Mouse (Mus musculus) liver, adult 2 months (tissue): ENCODE data around the gene Myo18b. TPM values are rescaled to one million over a fixed set of nuclear protein-coding genes. Genes with fewer than 3 reads are reported as not detected.

Source experiments
- DNase-seq: peaks from one replicate; pipeline ENCODE4 v3.0.0-alpha.2; 2011; ENCODE audit warnings: low read depth, low spot score; ENCODE audit errors: extremely low read depth
- H3K27ac ChIP-seq: fragments of 200-500 bp; replicated peaks from 2 replicates; pipeline ENCODE4 v1.5.1; 2012; ENCODE audit warnings: low read depth, mild to moderate bottlenecking, control low read depth, inconsistent platforms, low read length; ENCODE audit not compliant: insufficient read depth
- H3K27me3 ChIP-seq: fragments of 200-500 bp; 2 replicates; pipeline ENCODE4 v1.6.1; 2012; ENCODE audit warnings: mild to moderate bottlenecking, moderate library complexity, low read length, inconsistent platforms; ENCODE audit not compliant: control insufficient read depth, insufficient read depth
- H3K36me3 ChIP-seq: fragments of 200-500 bp; 2 replicates; pipeline ENCODE4 v1.6.1; 2012; ENCODE audit warnings: low read length, inconsistent platforms; ENCODE audit not compliant: control insufficient read depth, insufficient read depth
- H3K4me1 ChIP-seq: fragments of 200-500 bp; 2 replicates; pipeline ENCODE4 v1.6.1; 2011; ENCODE audit warnings: low read length; ENCODE audit not compliant: control insufficient read depth, insufficient read depth
- H3K4me3 ChIP-seq: fragments of 200-500 bp; 2 replicates; pipeline ENCODE4 v1.5.1; 2011; ENCODE audit warnings: low read depth, mild to moderate bottlenecking, control low read depth, low read length, moderate library complexity; ENCODE audit not compliant: insufficient read depth
- H3K79me2 ChIP-seq: fragments of 200-500 bp; 2 replicates; pipeline ENCODE4 v1.6.1; 2012; ENCODE audit warnings: inconsistent platforms, mild to moderate bottlenecking, low read length, moderate library complexity; ENCODE audit not compliant: control insufficient read depth, insufficient read depth
- H3K9ac ChIP-seq: fragments of 200-500 bp; 2 replicates; pipeline ENCODE4 v1.6.1; 2012; ENCODE audit warnings: low read depth, mild to moderate bottlenecking, control low read depth, inconsistent platforms, low read length
- CTCF ChIP-seq: fragments of 200-500 bp; IDR thresholded peaks from 2 replicates; pipeline ENCODE4 v1.5.1; 2011; ENCODE audit warnings: low read depth, low read length, control low read depth
- POLR2A ChIP-seq: fragments of 200-500 bp; IDR thresholded peaks from 2 replicates; pipeline ENCODE4 v1.6.1; 2011; ENCODE audit warnings: low read length, control low read depth; ENCODE audit not compliant: insufficient read depth; ENCODE audit errors: extremely low read depth
- WGBS: fragments of 180-500 bp; shearing (Covaris S2); methylation state at CpG from one replicate; pipeline ENCODE4 v1.1.7; 2018; 5-methylcytosine and 5-hydroxymethylcytosine counted together
- polyA plus RNA-seq: library from polyadenylated mRNA; depleted of rRNA; stranded (reverse); fragments of >200 nt; gene quantifications from 2 replicates; pipeline ENCODE4 v1.2.3, GENCODE M21; 2012
- total RNA-seq: library from RNA; depleted of rRNA; stranded (reverse); fragments of >200 nt; gene quantifications from 2 replicates; pipeline ENCODE4 v1.2.3, GENCODE M21; 2014

Gene Myo18b
- total and polyA plus RNA-seq, 2 experiments = 0.04 to 0.28 TPM

DNA sequence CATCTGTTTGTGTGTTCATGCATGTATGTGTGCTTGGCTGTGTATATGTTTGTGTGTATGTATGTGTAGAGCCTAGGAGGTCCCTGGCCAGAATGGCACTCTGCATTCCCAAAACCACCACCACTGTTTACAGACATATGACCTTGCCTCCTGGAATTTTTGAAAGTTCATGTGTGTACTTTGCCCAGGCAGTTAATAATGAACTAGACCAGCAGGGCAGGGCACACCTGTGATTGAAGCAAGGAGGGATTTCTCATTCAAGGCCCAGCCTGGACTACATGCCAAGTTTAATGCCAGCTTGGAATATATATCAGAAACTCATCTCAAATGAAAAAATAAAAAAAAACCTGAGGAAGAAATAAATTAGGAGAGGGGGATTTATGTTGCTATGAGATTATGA is 25.8 kb upstream of the Myo18b start:
- no peaks in the 10 kb centered on the region for H3K27me3 ChIP-seq
- no peaks in the 10 kb centered on the region for H3K79me2 ChIP-seq
- H3K9ac ChIP-seq = no peak overlapping the region
- H3K4me1 ChIP-seq = peaks cover 8% of the 10 kb centered on the region
- no peak overlapping the region for H3K4me3 ChIP-seq
- no peak overlapping the region for H3K27ac ChIP-seq
- no peak for TF ChIP-seq POLR2A
- TF ChIP-seq CTCF = no peak
- DNase-seq = peak; percentile 89
- H3K36me3 ChIP-seq = no peaks in the 10 kb centered on the region

DNA sequence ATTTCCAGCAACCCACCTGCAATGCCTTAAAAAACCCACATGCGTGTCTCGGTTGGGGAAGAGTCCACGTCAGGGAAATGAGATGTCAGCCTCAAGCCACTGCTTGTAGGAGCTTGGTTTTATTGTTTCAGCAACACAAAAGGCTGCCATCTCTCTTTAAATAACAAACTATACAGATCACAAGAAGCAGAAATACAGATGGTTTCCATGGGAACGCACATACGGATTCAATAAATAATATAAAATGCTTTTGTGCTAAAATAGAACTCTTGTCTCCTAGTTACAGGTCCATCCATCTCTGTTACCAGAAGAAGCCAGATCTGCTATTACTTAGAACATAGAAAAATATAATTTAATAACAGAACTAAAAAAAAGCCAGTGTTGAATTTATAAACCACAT is 14.2 kb upstream of the Myo18b start:
- H3K27me3 ChIP-seq = no peaks in the 10 kb centered on the region
- no peaks in the 10 kb centered on the region; the same call in 1 of the 2 replicates for H3K4me1 ChIP-seq
- WGBS = 95% methylated on average over 5 of the region's 5 CpGs
- H3K79me2 ChIP-seq = no peaks in the 10 kb centered on the region
- no peak overlapping the region for H3K9ac ChIP-seq
- no peak overlapping the region for H3K27ac ChIP-seq
- DNase-seq = no peak
- TF ChIP-seq CTCF (no peak), POLR2A (no peak)
- H3K36me3 ChIP-seq = no peaks in the 10 kb centered on the region
- no peak overlapping the region for H3K4me3 ChIP-seq

DNA sequence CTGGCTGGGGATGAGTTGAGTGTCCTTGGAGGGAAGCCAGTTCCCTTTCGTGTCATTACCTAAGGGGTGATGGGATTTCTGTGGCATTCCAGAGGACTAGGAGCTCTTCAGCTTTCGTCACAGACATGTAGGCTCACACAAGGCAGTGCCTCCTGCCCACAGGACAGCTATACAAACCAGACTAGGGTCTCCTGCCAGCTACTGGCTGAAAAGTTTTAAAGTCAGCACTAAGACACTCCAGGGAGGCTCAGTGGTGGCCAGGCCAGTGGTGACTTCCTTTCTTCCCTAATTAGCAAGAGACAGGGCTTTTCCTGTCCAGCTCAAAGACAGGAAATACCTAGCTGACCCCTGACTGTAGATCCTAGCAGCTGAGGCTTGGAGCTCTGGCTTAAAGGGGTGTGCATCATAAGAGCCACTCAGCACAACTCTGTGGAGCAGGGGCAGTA is 12.0 kb upstream of the Myo18b start:
- TF ChIP-seq CTCF (no peak), POLR2A (no peak)
- WGBS = 9% methylated on average over 2 of the region's 2 CpGs

GRCm38 (mm10) chr5:112907504-112907903 is 11.3 kb upstream of the Myo18b start:
- Histone ChIP-seq H3K27me3 (no peaks in the 10 kb centered on the region), H3K4me1 (no peaks in the 10 kb centered on the region; the same call in 1 of the 2 replicates), H3K36me3 (no peaks in the 10 kb centered on the region), H3K9ac (no peak overlapping the region), H3K4me3 (no peak overlapping the region), H3K27ac (no peak overlapping the region), H3K79me2 (no peaks in the 10 kb centered on the region)
- 69% methylated on average over 6 of the region's 6 CpGs for WGBS
- no peak for TF ChIP-seq POLR2A
- TF ChIP-seq CTCF = no peak
- no peak for DNase-seq

More for the DNA sequence above, 12.0 kb upstream of the Myo18b start:
- Histone ChIP-seq H3K79me2 (no peaks in the 10 kb centered on the region), H3K27ac (no peak overlapping the region), H3K4me1 (no peaks in the 10 kb centered on the region; the same call in 1 of the 2 replicates), H3K9ac (no peak overlapping the region), H3K36me3 (no peaks in the 10 kb centered on the region), H3K4me3 (no peak overlapping the region), H3K27me3 (no peaks in the 10 kb centered on the region)
- peak; percentile 24 for DNase-seq

GRCm38 (mm10) chr5:112893462-112894060 is 2.6 kb downstream of the Myo18b start:
- 10% methylated on average over 5 of the region's 5 CpGs for WGBS
- Histone ChIP-seq H3K79me2 (no peaks in the 10 kb centered on the region), H3K27ac (no peak overlapping the region), H3K4me1 (no peaks in the 10 kb centered on the region), H3K36me3 (no peaks in the 10 kb centered on the region), H3K9ac (no peak overlapping the region), H3K4me3 (no peak overlapping the region), H3K27me3 (no peaks in the 10 kb centered on the region)
- TF ChIP-seq POLR2A (no peak), CTCF (no peak)
- DNase-seq = peak; percentile 90

- TF ChIP-seq POLR2A = no peak
- no peak for TF ChIP-seq CTCF
- Histone ChIP-seq H3K27ac (no peak overlapping the region), H3K4me3 (no peak overlapping the region), H3K36me3 (no peaks in the 10 kb centered on the region), H3K79me2 (no peaks in the 10 kb centered on the region), H3K4me1 (no peaks in the 10 kb centered on the region), H3K9ac (no peak overlapping the region), H3K27me3 (no peaks in the 10 kb centered on the region)
- DNase-seq = no peak
These were observed 3.8 kb downstream of the Myo18b start for GRCm38 (mm10) chr5:112892411-112892810.
